Mouse (Mus musculus): Measurements from ENCODE around the gene Map4k1.

DNA sequence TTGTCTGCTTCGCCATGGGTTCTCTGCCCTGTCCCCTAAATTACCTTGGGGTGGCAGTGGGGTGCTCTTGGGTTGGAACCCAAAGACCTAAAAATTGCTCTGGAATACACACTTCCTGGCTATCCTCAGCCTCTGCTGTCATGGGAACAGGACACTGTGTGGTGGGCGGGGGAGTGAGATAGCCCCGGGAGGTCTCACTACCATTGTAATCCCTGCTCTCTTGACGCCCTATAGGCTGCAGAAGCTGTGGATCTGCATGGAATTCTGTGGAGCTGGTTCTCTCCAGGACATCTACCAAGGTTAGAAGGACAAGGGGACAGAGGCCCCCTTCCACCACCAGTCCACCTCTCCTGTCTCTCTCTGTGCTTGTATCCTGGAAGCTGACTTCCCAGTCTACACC is 2.0 kb downstream of the Map4k1 start:
- TF ChIP-seq CTCF (conservative IDR thresholded peaks at IDR 0.05; ENCODE audit: low read length) (no peak), POU5F1 (IDR thresholded peaks at IDR 0.05; ENCODE audit: borderline replicate concordance, low read length) (no peak), NANOG (IDR thresholded peaks at IDR 0.05; ENCODE audit: borderline replicate concordance, low read length) (no peak)

Measured in E14TG2a.4 (cell line).